Mouse (Mus musculus): ENCODE data around the gene Mpp1. TPM values are rescaled to one million over a fixed set of nuclear protein-coding genes. Genes with fewer than 3 reads are reported as not detected.
A peak's percentile ranks its signal among the peaks of the same experiment; 100 is the strongest.

Mpp1 gene
- total RNA-seq, 2 experiments from 2014 or later, result 39.5 to 50.3 TPM

DNA sequence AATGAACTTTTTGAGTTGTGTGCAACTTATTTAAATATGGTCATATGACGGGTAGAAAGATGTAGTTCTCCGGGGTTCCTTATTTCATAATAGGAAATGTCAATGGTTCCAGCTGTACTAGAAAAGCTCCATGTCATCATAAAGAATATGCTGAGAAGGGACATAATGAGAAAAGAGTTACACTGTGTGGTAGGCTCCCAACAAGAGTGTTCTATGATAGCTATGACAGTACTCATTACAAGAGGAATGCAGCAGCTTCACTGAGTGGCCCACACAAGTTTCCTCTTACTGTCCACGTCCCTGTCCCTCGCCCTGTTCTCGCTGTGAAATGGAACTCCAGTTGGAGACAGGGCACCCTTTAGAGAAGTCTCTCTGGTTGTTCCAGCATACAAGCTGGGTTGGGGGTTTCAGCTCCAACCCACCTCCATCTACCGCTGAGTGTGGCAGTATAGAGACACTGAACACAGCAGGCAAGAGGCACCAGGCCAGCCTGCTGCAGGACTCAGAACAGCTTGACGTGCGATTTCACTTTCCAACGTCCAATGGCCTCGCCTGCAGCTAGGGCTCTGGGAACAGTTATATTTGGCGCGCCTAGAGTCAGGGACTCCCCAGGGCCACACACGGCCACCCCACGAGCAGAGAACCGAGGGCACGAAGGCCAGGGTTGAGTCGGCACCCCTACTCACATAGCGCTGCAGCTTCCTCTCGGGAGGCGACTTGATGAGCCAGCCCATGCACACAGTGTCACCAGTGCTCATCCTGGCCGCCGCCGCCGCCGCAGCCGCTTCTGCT, 46.6 kb downstream of the Mpp1 start:
- peak; percentile 12 for DNase-seq

GRCm38 (mm10) chrX:75082351-75082750, 48.5 kb downstream of the Mpp1 start:
- DNase-seq, result peak; percentile 5

Other genes starting within 250 kb of the Mpp1 start
- gene Gab3, start 45.6 kb downstream of the Mpp1 start, total RNA-seq (2021), result 1 to 10 TPM; 1.7 to 2.7 TPM
- 10 to 100 TPM; 48.0 to 52.3 TPM for gene Dkc1, start 35.2 kb downstream of the Mpp1 start, total RNA-seq (2021)
- not detected for gene Smim9, start 32.8 kb upstream of the Mpp1 start, total RNA-seq (2021)